Mouse (Mus musculus): ENCODE measurements around the gene Fign. TPM values are rescaled to one million over a fixed set of nuclear protein-coding genes. Genes with fewer than 3 reads are reported as not detected.
A peak's percentile ranks its signal among the peaks of the same experiment; 100 is the strongest.

The Fign gene
- polyA plus RNA-seq, 1 experiment from 2014 or later, result 8.3 TPM

DNA sequence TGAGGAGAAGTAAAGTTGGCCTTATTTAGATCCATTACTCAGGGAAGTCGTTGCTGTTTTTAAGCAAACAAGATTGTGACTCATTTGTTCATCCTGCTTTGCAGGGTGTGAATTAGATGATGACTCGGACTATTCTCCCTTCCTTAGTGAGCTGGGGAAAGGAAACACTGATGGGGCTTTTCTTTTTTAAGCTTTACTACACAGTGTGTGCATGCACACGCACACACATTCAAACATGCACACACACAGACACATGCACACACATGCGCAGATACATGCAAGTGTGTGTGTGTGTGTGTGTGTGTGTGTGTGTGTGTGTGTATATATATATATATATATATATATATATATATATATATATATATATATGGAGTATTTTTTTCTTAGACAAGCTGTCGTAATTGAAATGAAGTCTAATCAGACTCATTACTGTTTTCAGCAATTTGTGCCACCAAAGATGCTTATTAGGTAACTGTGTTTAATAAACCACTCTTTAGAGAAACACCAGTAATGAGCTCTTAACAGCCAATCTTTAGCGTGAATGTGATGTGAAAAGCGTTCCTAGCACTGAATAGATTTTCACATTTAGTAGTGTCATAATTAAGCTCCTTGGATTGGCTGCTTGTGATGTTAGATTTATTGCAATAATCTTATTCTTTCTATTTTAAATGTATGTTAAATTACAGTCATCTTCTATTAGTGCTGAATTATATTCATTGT, 103.4 kb downstream of the Fign start:
- Histone ChIP-seq H3K36me3 (ENCODE audit: control insufficient read depth, insufficient read depth) (no peaks in the 10 kb centered on the region), H3K9me3 (ENCODE audit: control insufficient read depth, low read length) (no peaks in the 10 kb centered on the region), H3K4me1 (replicated peaks; ENCODE audit: control insufficient read depth, insufficient read depth, low read length) (no peaks in the 10 kb centered on the region), H3K27me3 (replicated peaks; ENCODE audit: control insufficient read depth, insufficient read depth, low read length) (no peaks in the 10 kb centered on the region), H3K4me3 (replicated peaks; ENCODE audit: low read length) (no peak overlapping the region), H3K27ac (ENCODE audit: low read length) (no peak overlapping the region), H3K9ac (replicated peaks; ENCODE audit: low read depth, low read length) (no peak overlapping the region), H3K4me2 (ENCODE audit: low read length) (no peak overlapping the region)
- WGBS, result 45% methylated on average over 7 of the region's 7 CpGs
- ATAC-seq, result peak; percentile 68

DNA sequence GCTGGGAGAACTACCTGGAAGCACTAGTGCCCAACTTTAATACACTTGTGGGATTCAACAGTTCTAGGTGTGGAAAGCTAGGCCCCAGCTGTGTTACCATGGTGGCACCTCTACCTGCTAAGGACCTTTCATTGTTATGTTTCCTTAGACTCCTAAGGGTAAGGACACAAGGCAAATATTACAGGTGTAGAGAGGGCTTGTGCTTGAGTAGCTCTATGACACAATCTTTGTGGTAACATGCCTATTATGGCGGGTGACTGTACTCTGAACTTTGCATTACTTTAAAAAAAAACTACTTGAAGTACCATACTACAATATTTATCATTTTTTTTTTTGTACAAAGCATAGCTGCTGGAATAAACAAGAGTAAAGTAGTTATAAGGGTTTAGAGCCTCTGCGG, 112.4 kb downstream of the Fign start:
- Histone ChIP-seq H3K27ac (ENCODE audit: low read length) (no peak overlapping the region), H3K4me3 (replicated peaks; ENCODE audit: low read length) (no peak overlapping the region), H3K36me3 (ENCODE audit: control insufficient read depth, insufficient read depth) (no peaks in the 10 kb centered on the region), H3K9ac (replicated peaks; ENCODE audit: low read depth, low read length) (no peak overlapping the region), H3K4me2 (ENCODE audit: low read length) (no peak overlapping the region), H3K4me1 (replicated peaks; ENCODE audit: control insufficient read depth, insufficient read depth, low read length) (peaks cover 12% of the 10 kb centered on the region), H3K9me3 (ENCODE audit: control insufficient read depth, low read length) (no peaks in the 10 kb centered on the region), H3K27me3 (replicated peaks; ENCODE audit: control insufficient read depth, insufficient read depth, low read length) (peaks cover 10% of the 10 kb centered on the region)
- 96% methylated on average over 2 of the region's 2 CpGs for WGBS
- no peak for ATAC-seq

DNA sequence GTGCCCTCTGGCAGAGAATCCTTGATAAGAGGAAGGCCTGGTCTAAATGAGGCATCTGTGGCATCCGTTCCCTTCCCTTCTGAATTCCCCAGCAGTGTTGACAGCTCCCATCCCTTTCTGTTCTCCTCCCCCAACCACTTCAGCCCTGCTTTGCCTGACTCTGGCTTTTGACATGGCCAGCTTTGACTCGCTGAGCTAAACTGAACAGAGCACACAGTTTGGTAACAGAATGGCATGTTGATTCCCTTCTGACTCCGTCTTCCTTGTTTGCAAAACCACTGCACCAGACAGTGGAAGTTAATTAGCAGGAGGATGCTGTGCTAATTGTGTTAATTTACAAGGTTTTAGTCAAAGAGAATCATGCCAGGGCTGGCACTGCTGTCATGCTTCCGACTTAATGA, 115.5 kb downstream of the Fign start:
- Histone ChIP-seq H3K9ac (replicated peaks; ENCODE audit: low read depth, low read length) (no peak overlapping the region), H3K36me3 (ENCODE audit: control insufficient read depth, insufficient read depth) (0 out of 2 replicates have a peak, but pooled peaks cover 2% of the 10 kb centered on the region), H3K27me3 (replicated peaks; ENCODE audit: control insufficient read depth, insufficient read depth, low read length) (peaks cover 12% of the 10 kb centered on the region), H3K4me2 (ENCODE audit: low read length) (no peak overlapping the region), H3K9me3 (ENCODE audit: control insufficient read depth, low read length) (no peaks in the 10 kb centered on the region), H3K4me1 (replicated peaks; ENCODE audit: control insufficient read depth, insufficient read depth, low read length) (peaks cover 12% of the 10 kb centered on the region), H3K27ac (ENCODE audit: low read length) (no peak overlapping the region), H3K4me3 (replicated peaks; ENCODE audit: low read length) (no peak overlapping the region)
- ATAC-seq, result peak; percentile 87
- WGBS, result 3% methylated on average over 4 of the region's 4 CpGs

DNA sequence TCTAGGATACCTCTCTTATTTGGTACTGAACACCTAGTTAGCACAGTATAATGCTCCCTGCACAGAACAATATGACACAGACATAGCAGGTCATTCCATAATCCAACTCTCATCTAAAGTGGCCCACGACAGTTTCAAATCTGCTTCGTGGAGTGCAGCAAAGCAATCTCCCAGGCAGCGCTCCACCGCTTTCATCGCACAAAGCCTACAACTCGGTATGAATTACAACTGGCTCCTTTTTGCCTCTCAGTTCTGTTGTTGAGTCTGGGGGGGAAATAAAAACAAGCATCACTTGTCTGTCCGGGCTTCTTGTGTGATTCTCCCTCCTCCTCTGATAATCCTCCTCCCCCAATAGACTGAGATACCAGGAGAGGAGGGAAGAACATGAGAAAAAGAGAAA, 116.4 kb downstream of the Fign start:
- no peak for ATAC-seq

DNA sequence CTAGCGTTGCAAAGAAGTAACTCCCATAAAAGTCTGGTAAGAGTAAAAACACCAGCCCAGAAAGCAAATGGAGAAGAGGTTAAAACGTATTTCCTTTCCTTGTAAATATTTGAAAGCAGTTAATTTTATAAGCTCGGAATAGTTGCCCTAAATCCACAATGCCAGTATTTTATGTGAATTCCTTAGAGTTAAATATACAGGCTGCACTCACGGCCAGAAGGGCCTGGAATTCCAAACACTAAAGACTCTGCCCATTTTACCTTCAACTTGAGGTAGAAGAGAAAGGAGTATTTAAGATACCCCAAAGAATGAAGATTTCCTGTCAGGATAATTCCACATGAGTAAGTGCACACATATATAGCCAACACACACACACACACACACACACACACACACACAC, 128.2 kb downstream of the Fign start:
- no peak for ATAC-seq
- Histone ChIP-seq H3K9ac (replicated peaks; ENCODE audit: low read depth, low read length) (no peak overlapping the region), H3K36me3 (ENCODE audit: control insufficient read depth, insufficient read depth) (no peaks in the 10 kb centered on the region), H3K4me1 (replicated peaks; ENCODE audit: control insufficient read depth, insufficient read depth, low read length) (peaks cover 12% of the 10 kb centered on the region; the same call in 1 of the 2 replicates), H3K27me3 (replicated peaks; ENCODE audit: control insufficient read depth, insufficient read depth, low read length) (peaks cover 4% of the 10 kb centered on the region; the same call in 1 of the 2 replicates), H3K27ac (ENCODE audit: low read length) (no peak overlapping the region), H3K9me3 (ENCODE audit: control insufficient read depth, low read length) (no peaks in the 10 kb centered on the region), H3K4me2 (ENCODE audit: low read length) (no peak overlapping the region), H3K4me3 (replicated peaks; ENCODE audit: low read length) (no peak overlapping the region)
- 53% methylated on average over 4 of the region's 4 CpGs for WGBS

More for the DNA sequence above, 116.4 kb downstream of the Fign start:
- H3K27me3 ChIP-seq (replicated peaks; ENCODE audit: control insufficient read depth, insufficient read depth, low read length), result peaks cover 15% of the 10 kb centered on the region
- no peaks in the 10 kb centered on the region for H3K9me3 ChIP-seq (ENCODE audit: control insufficient read depth, low read length)
- H3K9ac ChIP-seq (replicated peaks; ENCODE audit: low read depth, low read length), result no peak overlapping the region
- H3K4me2 ChIP-seq (ENCODE audit: low read length), result no peak overlapping the region
- 40% methylated on average over 7 of the region's 7 CpGs for WGBS
- 0 out of 2 replicates have a peak, but pooled peaks cover 2% of the 10 kb centered on the region for H3K36me3 ChIP-seq (ENCODE audit: control insufficient read depth, insufficient read depth)
- no peak overlapping the region for H3K27ac ChIP-seq (ENCODE audit: low read length)
- H3K4me3 ChIP-seq (replicated peaks; ENCODE audit: low read length), result no peak overlapping the region
- H3K4me1 ChIP-seq (replicated peaks; ENCODE audit: control insufficient read depth, insufficient read depth, low read length), result peaks cover 12% of the 10 kb centered on the region

DNA sequence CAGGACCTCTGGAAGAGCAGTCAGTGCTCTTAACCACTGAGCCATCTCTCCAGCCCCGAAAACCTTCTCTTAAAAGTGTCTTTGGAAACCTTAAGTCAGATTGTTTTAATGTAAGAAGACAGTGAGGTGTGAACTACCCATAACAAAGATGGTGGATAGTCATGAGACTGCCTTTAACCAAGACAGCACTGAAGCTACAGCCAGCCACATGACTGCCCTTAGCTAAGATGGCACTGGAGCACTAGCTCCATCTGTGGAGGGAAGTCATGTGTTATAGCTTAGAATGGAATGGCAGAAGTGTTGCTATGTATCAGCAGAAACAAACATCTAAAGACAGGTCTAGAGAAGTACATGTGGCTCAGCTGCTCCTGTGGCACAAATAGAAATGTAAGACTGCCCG, 166.8 kb downstream of the Fign start:
- 91% methylated on average over 2 of the region's 2 CpGs for WGBS
- Histone ChIP-seq H3K4me1 (replicated peaks; ENCODE audit: control insufficient read depth, insufficient read depth, low read length) (no peaks in the 10 kb centered on the region; the same call in 1 of the 2 replicates), H3K27ac (ENCODE audit: low read length) (no peak overlapping the region), H3K9ac (replicated peaks; ENCODE audit: low read depth, low read length) (no peak overlapping the region), H3K36me3 (ENCODE audit: control insufficient read depth, insufficient read depth) (no peaks in the 10 kb centered on the region), H3K4me3 (replicated peaks; ENCODE audit: low read length) (no peak overlapping the region), H3K4me2 (ENCODE audit: low read length) (no peak overlapping the region), H3K27me3 (replicated peaks; ENCODE audit: control insufficient read depth, insufficient read depth, low read length) (no peaks in the 10 kb centered on the region), H3K9me3 (ENCODE audit: control insufficient read depth, low read length) (no peaks in the 10 kb centered on the region)
- ATAC-seq, result no peak

DNA sequence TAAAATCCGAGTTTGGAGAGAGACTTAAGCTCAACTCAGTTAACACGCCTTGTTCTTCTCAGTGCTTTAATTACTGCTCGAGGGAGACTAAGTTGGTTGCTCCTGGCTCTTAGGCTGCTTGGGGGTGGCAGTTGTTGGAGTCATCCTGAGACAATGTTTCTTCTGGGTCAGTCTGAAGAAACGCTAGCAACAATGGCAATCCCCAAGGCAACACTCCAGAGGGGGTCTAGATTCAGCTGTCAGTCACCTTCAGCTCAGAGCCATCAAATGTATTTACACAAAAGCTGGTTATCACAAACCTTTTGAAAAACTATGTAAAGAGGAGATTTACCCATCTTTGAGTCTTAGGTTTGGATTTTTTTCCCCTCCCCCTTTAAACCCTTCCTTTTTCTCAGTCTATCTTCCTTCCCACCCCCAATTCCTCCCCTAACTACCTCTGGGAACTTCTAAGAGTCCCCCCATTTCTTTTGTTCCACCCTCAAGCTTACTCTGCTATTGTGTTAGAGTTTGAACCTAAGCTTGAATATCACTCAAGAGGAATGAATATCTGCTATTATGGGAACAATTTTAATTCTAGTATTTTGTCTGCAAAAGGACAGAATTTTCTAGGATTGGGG, 171.2 kb downstream of the Fign start:
- Histone ChIP-seq H3K4me2 (ENCODE audit: low read length) (no peak overlapping the region), H3K9ac (replicated peaks; ENCODE audit: low read depth, low read length) (no peak overlapping the region), H3K4me1 (replicated peaks; ENCODE audit: control insufficient read depth, insufficient read depth, low read length) (no peaks in the 10 kb centered on the region; the same call in 1 of the 2 replicates), H3K27me3 (replicated peaks; ENCODE audit: control insufficient read depth, insufficient read depth, low read length) (no peaks in the 10 kb centered on the region), H3K27ac (ENCODE audit: low read length) (no peak overlapping the region), H3K36me3 (ENCODE audit: control insufficient read depth, insufficient read depth) (no peaks in the 10 kb centered on the region), H3K4me3 (replicated peaks; ENCODE audit: low read length) (no peak overlapping the region), H3K9me3 (ENCODE audit: control insufficient read depth, low read length) (no peaks in the 10 kb centered on the region)
- 7% methylated on average over 4 of the region's 4 CpGs for WGBS
- ATAC-seq, result no peak

DNA sequence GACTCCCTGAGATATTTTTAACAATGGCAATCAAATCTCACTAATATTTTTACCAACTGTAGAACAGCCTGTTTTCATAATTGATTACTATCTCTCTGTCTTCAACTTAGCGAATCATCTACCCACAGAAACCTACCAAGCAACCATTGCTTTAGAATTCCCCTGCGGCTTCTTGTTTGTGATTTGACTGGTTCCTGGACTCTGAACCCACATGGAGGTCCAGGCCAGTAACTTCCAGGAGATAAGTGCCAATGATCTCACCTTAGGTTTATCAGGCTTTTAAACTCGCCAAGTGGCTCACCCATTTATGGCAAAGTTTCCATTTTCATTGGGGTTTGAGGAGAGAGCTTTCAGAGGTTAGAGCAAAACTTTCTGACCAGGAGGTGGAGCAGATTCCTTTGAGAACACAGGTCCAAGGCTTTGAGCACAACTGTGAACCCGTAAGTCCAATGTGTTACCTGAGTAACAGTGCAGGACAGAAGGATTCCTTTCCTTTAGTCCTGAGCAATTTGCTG, 172.1 kb downstream of the Fign start:
- Histone ChIP-seq H3K9me3 (ENCODE audit: control insufficient read depth, low read length) (no peaks in the 10 kb centered on the region), H3K27me3 (replicated peaks; ENCODE audit: control insufficient read depth, insufficient read depth, low read length) (no peaks in the 10 kb centered on the region), H3K4me1 (replicated peaks; ENCODE audit: control insufficient read depth, insufficient read depth, low read length) (no peaks in the 10 kb centered on the region; the same call in 1 of the 2 replicates), H3K4me3 (replicated peaks; ENCODE audit: low read length) (no peak overlapping the region), H3K4me2 (ENCODE audit: low read length) (no peak overlapping the region), H3K36me3 (ENCODE audit: control insufficient read depth, insufficient read depth) (no peaks in the 10 kb centered on the region), H3K27ac (ENCODE audit: low read length) (no peak overlapping the region), H3K9ac (replicated peaks; ENCODE audit: low read depth, low read length) (no peak overlapping the region)
- 84% methylated on average over 4 of the region's 4 CpGs for WGBS
- ATAC-seq, result no peak

Measured in forebrain, embryonic 16.5 days (tissue).